Mouse (Mus musculus): ENCODE measurements at regions not wholly inside any gene's neighbourhood (a gene's known extent, or its start where the extent isn't known, plus 50 kb on each side); places are given as distances from the start of the nearest gene placed in this dataset.

DNA sequence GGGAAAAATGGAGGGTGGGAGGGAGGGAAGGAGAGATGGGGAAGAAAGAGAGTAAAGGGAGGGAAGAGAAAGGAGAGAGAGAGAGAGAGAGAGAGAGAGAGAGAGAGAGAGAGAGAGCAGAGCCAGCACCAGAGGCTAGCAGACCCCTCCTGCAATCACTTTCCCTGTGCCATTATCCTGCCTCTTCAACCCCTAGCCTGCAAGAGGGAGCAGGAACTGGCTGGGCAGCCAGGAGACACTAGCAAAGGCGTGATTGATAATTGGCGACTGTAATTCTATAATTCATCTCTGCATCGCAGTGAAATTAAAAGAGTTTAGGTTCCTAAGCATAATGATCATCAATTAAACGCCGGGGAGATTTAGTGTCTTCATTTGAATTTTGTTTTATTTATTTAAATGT, 190.1 kb upstream of the 4931429L15Rik start:
- TF ChIP-seq CTCF (IDR thresholded peaks at IDR 0.05; ENCODE audit: low read depth) (no peak), EP300 (IDR thresholded peaks at IDR 0.05; ENCODE audit: low read depth) (no peak)

All from liver, postnatal 0 days (tissue).